Mouse (Mus musculus) regulatory T cell (primary cell): ENCODE measurements at regions not wholly inside any gene's neighbourhood (a gene's known extent, or its start where the extent isn't known, plus 50 kb on each side); places are given as distances from the start of the nearest gene placed in this dataset.
"Not testable (repeated sequence)": the region's sequence is repeated elsewhere in the genome, so short reads cannot be mapped to it uniquely, and the experiment has no call there.

Source experiments
- in situ Hi-C: fragments of 300-600 bp; cut with MboI, MseI; formaldehyde crosslinking; loops from one replicate; pipeline ENCODE4 v1.15.1; 2025; ENCODE audit warnings: high pct_unique_total_duplicates

DNA sequence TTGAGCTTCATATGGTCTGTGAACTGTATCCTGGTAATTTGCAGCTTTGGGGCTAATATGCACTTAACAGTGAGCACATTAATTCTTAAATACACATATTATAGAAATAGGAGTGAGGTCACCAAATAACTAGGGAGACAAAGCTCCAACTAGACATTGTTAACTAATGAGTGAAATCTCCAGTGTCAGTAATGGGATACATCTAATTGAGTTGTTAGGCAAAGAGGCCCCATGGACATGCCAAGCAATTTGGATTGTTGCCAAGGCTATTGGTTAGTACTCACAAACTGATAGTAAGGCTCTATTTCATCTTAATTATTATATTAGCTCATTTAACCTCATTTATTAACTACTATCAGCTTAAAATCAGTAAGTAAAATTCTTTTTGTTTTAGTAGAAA, 698.5 kb downstream of the Triml1 start:
- in situ Hi-C loops, result loop anchor here (10.0 kb wide), 1 partner anchor 538 kb away; no protein-coding TSS in a partner anchor

DNA sequence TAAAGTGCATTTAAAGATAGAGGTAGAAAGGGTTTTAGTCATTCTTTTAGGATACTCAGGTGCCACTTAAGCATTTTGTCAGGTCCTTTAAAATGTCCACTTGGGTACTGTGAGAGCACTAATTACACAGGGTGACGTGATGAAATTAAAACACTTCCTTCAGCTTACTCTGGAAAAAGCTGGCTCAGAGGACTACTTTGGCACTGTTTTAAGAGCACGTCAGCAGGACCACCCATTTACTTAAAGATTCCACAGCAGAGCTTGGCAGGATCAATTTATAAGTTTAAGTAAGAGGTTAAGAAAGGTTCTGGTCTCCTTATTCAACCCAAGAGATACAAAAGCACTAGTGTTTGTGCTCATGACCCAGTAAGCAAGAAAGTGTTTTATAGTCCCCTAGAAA, 738.7 kb downstream of the Triml1 start:
- in situ Hi-C loops, result no loop called here

DNA sequence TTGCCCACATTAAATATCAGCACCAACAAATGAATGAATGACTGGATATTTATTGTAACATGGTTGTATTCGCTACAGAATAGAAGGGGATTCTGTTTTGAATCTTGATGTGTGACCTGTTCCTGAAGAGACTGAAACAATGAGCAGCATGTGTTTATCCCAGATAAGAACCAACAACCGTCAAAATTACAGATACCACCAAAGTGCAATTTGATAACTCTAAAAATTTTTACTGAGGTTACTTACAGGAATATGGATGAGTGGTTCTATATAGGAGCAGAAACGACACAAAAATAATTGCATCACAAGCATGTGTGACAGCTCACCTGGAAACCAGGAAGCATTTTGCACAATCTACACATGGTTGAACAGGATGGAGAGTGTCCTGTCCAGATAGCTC, 744.4 kb downstream of the Triml1 start:
- in situ Hi-C loops, result no loop called here

DNA sequence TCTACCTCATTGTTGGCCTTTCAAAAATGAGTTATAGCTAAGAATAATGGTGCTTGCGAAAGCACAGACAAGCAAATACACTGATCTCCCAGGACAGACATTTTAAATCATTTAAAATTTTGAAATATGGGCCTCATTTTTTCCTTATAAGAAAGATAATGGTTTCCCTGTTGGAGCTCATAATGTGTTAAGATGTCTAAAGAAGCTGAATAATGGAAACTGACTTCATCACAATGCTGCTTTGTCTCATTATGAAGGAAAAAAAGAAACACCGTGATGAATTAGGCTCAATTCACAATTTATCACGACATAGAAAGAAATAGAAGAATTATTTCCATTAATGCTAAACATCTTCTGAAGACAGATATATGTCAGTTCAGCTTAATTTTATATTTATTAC, 752.5 kb downstream of the Triml1 start:
- in situ Hi-C loops, result no loop called here

DNA sequence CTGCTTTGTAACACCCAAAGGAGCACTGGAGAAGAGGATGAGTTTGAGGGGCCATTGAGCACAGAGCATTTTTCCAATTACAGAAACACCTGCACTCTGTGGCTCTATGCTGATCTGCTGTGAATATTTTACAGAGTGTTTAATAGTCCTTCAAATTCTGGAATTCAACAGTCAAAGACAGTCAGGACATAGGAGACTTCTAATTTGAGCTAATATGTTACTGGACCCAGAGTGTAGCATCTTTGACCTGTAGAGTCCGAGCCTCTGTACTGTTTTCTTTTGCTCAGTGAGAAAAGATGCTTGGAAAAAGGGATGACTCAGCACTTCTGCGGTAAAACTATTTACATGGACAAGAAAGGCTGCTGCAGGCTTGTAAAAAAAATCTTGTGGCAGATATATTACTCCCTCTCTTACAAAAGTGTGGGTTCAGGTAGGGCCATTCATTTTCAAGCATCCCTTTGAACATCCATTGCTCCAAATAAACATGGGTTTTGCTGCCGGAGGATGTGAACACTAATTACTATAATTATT, 793.1 kb downstream of the Triml1 start:
- in situ Hi-C loops, result no loop called here

DNA sequence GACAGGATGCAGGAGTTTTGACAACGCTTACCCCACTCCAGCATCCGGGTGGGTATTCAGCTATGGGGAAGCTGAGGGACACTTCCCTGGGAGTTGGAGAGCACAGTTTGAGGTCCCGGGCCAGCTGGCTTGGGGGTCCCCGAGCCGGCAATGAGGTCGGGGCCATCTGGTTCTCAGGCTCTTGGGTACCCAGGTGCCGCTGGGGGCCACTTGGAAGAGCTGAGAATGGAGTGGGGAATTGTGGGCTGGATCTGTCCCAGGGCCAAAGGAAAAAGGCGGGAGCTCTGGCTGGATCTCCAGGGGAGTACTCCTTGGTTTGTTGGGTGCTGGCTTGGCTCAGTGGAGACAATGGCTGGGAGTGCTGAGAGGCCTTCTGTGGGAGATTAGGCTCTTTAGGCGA, 806.6 kb downstream of the Triml1 start:
- in situ Hi-C loops, result no loop called here

DNA sequence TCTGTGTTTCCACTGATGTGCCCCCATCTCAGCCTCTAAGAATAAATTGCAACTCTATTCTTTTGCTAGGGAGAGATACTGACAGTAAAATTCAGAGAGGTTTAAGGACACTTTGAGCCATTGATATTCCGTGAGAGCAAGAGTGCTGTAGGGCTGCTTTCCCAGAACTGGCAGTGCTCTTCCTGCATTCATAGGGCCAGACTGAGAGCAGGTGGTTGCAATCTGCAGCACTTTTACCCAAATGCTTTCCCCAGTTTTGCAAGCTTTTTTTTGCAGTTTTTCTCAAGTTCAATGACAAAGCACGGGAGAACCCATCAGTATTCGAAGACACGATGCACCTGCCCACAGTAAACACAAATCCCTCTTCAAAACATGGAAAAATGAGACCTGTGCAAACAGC, 816.6 kb downstream of the Triml1 start:
- in situ Hi-C loops, result no loop called here

DNA sequence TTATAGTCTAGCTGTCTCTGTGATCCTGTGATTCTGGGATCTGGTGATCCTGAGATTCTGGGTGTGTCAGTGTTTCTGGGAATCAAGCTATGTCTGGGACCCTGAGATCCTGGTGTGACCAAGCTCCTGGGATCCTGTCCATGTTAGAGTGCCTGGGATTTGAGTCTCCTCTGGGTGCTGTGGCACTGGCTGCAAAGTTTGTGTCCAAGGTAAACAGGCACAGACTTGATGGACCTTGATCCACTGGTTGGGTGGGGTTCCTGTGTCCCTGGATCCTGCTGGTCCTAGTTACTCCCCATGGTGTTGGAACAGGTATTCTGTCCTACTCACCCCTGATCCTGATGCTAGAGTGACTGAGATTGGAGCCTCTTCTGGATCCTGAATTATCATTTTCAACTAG, 818.4 kb downstream of the Triml1 start:
- in situ Hi-C loops, result no loop called here

DNA sequence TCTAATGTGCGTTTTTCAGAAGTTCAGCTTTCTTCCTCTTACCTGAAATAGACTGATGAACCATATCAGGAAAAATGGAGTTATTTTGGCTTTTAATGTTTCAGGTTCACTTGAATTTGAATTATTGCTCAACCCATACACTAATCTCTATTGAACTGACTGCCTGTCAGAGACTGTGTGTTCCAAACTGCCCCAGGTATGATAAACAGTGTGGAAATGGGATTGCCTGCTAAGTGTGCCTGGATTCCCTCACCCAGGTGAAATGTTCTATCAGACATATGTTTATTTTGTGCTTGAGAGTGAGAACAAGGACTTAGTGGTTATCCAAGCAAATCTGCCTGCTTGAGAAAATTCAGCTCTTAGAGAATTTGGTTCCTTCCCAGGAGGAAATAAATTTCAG, 830.2 kb downstream of the Triml1 start:
- in situ Hi-C loops, result no loop called here

DNA sequence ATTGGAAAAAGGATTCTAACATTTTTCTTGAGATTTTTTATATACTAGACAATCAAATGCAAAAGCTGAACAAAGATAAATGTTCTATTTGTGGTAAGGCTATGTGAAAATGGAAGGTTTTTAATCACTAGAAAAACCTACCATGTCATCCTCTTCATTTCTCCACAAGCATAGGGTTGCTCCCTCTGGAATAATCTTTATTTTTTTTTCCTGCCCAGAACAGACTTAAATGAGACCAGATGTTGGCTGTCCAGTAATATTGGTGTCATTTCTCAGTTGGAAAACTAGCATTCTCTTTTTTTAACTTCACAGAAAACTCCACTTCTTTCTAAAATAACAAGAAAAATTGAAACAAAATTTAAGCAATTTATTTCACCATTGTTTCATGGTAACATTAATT, 849.9 kb downstream of the Triml1 start:
- in situ Hi-C loops, result no loop called here

DNA sequence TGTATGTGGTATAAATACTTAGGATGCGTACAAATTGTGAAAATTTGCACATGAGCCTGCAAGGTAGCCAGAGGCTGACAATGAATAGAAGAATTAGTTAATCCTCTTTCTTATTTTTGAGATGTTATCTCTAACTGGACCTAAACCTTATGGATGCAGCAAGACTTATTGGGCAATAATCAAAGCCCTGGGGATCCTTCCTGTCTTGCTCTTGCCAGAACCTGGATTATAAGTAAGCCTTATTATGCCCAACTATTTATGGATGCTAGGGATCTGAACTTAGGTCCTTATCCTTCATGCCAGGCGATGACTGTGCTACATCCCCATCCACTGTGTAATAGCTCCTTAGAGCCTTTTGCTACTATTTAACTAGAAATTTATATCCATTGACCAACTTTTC, 859.3 kb downstream of the Triml1 start:
- in situ Hi-C loops, result no loop called here

DNA sequence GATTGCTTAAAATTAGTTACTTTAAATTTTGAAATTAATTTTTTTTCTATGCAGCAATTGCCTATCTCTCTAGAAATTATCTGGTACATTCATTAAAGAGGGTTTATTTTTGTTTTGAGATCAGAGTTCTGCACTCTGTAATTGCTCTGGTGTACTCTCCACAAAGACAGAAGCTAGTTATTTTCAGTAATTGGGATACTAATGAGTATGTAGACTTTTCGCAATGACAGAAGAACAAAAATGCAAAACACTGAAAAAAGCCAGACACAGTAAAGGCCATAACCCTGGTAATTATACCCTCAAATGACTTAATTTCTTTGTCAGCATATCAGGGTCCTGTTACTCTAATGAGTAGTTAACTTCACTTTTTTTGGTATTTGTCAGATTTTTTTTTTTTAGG, 836.5 kb upstream of the Frg1 start:
- in situ Hi-C loops, result no loop called here

DNA sequence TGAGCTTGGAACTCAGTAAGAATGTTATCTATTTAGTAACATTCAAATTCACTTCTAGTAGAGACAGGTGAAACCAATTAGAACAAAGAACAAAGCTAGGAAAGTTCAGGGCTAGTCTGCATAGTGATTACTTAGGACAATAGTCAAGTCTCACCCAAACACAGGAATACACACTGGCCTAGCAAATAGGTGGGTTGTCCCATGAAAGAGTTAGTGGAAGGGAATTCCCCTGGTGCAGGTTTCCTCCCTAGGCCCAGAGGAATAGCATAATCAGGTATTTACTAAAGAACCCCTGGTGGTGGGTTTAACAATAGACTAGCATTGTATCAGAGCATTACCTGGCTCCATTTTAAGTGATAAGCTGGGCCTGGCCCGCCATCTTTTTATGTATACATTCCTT, 825.4 kb upstream of the Frg1 start:
- in situ Hi-C loops, result not testable (repeated sequence)

DNA sequence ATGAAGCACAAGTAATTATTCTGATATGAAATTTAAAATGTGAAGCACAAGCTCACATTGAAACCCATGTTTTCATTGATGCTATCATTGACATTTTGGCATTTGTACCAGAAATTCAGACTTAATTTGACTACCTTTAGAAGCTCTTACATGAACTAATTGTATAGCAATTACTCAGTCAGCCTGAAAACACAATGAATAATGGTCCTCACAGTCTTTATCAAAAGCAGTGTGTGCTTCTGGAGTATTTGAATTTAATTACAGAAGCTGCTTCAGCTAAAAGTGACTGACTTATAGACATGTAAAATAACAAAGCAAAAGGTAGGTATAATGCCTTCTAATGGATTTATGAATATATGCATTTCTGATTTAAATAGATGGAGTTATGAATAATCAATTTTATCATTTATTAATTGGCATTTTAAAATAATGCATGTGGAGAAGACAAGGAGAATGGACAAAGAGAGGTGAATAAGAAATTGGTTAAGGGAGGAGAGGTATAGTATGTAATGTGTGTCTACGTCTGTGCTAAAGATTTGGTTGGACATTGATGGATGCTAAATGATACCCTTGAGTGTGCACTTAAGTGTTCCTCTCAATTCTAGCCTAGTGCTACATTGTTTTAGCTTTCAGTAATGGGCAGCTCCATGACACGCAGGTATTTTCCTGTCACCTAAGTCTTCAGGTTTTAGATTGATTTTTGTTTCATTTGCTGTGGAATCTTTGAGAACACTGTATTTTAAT, 803.2 kb upstream of the Frg1 start:
- in situ Hi-C loops, result loop anchor here (10.0 kb wide), 1 partner anchor 1425 kb away; no protein-coding TSS in a partner anchor

DNA sequence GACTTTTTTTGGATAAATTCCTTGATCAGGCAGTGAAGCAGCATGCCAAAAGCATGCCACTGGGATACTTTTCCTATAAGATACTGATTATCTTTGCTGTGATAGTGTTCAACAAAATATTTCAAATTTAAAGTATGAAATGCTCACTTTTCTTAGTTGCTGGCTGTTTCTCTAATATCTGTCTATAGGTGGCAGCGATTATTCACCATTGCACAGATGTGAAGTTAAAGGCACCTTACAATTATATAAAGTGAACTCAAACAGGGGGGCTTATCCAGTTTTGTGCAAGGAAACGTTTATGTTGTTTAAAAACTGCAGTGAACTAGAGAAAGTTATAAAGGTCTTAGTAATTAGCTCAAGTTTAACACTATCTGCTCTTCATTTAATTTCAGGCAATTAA, 794.1 kb upstream of the Frg1 start:
- in situ Hi-C loops, result no loop called here

DNA sequence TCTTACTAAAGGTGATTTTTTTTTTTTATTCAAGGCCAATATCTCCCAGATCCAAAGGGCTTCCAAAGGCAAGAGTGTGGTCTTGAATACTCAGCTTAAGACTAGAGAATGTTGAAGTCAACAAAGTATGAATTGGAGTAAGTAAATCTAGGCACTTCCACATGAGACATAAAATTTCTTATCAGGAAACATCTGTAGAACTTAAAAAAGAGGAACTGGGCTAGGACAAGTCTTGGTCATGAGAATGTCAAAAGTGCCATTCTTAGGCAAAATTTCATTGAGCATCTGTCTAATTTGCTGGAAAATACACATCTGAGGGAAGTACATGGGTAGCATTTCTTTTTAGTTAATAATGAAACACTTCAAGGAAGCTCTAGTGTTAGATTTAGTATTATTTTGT, 793.1 kb upstream of the Frg1 start:
- in situ Hi-C loops, result no loop called here

DNA sequence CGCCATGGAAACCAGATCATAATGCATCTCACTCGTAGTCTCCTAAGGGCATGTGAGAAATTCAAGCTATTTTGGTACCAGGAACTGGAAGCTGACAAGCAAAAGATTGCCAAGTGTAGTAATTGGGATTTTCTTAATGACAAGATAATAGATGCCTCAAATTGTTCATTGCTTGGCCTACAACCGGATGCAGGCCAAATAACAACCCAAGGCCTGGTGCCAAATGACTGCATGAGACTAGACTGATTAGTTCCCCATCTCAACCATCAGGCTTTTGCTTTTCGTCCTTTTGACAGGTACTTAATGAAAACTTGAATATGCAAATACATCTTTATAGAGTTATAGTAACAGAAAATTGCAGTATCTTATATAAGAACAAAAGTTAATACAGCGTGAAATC, 780.4 kb upstream of the Frg1 start:
- in situ Hi-C loops, result no loop called here

DNA sequence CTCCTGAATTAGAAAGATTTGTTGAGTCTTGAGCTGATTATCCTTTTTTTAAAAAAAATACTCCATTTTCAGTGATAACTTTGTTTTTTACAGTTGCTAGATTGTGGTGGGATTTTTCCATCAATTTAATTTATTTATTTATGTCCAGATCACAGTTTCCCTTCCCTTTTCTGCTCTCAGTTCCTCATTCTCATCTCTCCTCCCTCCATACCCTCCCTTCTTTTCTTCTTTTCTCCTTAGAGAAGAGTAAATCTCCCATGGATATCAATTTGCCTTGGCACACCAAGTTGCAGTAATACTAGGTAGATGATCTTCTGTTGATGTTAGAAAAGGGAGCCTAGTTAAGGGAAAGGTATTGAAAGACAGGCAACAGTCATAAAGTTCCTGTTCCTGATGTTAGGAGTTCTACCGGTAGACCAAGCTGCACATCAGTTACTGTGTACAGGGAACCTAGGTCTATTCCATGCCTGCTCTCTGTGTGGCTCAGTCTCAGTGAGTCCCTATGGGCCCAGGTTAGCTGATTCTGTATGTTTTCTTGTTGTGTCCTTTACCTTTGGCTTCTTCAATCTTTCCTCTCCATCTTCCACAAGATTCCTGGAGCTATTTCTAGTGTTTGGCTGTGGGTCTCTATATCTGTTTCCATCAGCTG, 777.2 kb upstream of the Frg1 start:
- in situ Hi-C loops, result no loop called here

DNA sequence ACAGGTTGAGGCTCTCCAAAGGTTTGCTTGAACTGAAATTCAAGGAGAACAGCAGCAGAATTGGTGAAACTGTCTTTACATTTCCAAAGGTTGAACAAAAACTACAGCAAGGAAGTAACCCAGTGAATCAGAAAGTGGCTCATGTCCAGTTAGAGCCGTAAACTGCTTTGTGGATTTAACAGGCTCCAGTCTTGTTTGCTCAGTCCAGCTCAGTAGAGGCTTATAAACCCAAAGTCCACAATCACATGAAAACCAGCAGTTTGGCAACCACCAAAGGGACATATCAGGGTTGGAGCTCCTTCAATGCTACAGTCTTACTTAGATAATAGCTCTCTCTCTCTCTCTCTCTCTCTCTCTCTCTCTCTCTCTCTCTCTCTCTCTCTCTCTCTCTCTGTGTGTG, 770.2 kb upstream of the Frg1 start:
- in situ Hi-C loops, result no loop called here

DNA sequence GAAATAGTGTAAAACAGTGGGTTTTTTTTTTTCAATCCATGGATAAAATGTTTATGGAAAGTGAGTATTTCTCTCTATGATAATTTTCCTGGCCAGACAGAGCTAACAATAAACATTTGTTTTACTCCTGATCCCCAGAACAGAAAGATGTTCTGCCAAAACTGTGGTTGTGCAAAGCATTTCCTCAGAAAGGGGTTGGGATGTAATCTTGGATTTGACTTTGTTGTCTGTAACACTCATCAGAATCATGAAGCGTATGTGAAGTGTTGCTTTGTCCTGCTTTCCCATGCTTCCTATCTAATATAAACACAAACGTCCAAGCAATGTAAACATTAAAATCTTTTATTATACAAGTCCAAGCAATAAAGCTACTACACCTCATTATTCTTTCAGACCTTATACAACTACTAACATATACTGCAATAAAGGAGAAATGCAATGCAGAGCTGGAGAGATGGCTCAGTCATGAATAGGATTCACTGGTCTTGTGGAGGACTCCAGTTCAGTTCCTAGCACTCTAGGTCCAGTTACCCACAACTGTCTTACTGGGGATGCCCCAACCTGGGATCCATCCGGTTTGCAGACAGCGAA, 766.5 kb upstream of the Frg1 start:
- in situ Hi-C loops, result no loop called here

DNA sequence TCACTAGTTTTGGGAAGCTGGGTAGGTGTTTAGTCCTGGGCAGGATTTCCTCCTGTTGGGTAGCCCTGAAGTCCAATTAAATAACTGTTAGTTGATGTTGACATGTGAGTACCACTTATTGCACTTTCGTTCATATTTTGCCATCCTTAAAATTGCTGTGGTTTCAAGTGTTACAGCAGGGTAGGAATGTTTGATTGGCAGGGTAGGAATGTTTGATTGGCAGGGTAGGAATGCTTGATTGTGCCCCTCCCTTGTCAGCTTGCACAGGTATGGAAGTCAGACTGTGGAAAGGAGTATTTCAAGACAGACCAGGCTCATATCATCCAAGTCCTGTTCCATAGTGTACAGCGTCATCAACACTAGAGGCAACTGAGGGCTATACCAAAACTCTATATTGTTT, 745.6 kb upstream of the Frg1 start:
- in situ Hi-C loops, result no loop called here

DNA sequence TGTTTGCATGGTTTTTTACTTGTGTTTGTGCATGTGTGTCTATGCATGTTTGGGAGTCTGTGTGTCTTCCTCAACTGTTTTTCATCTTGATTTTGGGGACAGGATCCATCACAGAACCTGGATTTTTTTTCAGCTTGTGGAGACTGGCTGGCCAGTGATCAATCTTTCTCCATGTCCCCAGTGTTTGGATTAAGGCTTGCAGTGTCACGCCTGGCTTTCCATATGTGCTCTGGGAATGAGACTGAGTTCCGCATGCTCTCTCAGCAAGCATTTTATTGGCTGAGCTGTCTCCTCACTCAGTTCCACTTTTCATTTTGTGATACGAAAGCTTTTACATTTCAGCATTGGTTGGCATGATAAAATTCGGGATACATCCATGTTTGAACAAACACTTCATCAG, 740.1 kb upstream of the Frg1 start:
- in situ Hi-C loops, result no loop called here

DNA sequence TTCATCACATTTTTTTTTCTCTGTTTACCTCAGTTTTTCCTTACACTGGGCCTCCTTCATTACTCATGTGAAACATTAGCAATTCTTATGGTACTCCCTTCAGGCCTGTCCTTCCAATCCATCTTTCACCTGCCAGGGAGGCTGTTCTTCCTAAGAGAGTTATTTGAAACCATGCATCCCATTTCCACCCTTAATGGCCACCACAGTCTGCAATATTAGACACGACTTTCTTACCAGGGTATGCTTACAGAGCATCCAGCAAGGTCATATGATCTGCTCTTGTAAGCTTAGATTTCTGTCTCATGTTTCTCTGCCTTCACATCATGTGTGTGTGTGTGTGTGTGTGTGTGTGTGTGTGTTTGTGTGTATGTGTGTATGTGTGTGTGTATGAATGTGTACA, 739.7 kb upstream of the Frg1 start:
- in situ Hi-C loops, result no loop called here
